Mouse (Mus musculus) testis, adult 2 months (tissue): Measurements from ENCODE around the gene Tmod3.

Experiments
- CTCF ChIP-seq: fragments of 200-500 bp; IDR thresholded peaks from 2 replicates; pipeline ENCODE4 v1.5.1; 2012; ENCODE audit warnings: low read depth, mild to moderate bottlenecking, inconsistent platforms, low read length, moderate library complexity; ENCODE audit not compliant: control insufficient read depth, insufficient read depth, insufficient replicate concordance
- POLR2A ChIP-seq: fragments of 200-500 bp; IDR thresholded peaks from 2 replicates; pipeline ENCODE4 v1.6.1; 2012; ENCODE audit warnings: low read depth, mild to moderate bottlenecking, inconsistent platforms, low read length, moderate library complexity; ENCODE audit not compliant: control insufficient read depth

DNA sequence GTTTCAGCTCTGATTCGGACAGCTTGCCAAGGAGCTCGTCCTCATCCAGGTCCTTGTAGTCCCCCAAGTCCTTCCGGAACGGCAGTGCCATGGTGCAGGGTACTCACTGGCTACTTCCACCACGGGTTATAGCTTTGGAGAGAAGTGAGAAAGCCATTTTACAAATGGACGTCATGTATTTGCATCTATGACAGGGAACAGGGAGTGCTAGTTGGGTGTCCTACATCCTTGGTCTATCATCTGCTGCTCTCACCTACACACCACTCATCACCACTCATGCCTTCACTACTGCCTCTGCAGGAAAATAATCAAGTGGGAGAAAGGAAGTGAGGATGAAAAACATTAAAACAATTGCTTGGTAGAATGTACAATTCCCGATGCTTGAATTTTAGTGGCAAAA, 27.0 kb downstream of the Tmod3 start:
- TF ChIP-seq CTCF, result no peak
- TF ChIP-seq POLR2A, result no peak
